Mouse (Mus musculus): ENCODE measurements at regions not wholly inside any gene's neighbourhood (a gene's known extent, or its start where the extent isn't known, plus 50 kb on each side); places are given as distances from the start of the nearest gene placed in this dataset.

DNA sequence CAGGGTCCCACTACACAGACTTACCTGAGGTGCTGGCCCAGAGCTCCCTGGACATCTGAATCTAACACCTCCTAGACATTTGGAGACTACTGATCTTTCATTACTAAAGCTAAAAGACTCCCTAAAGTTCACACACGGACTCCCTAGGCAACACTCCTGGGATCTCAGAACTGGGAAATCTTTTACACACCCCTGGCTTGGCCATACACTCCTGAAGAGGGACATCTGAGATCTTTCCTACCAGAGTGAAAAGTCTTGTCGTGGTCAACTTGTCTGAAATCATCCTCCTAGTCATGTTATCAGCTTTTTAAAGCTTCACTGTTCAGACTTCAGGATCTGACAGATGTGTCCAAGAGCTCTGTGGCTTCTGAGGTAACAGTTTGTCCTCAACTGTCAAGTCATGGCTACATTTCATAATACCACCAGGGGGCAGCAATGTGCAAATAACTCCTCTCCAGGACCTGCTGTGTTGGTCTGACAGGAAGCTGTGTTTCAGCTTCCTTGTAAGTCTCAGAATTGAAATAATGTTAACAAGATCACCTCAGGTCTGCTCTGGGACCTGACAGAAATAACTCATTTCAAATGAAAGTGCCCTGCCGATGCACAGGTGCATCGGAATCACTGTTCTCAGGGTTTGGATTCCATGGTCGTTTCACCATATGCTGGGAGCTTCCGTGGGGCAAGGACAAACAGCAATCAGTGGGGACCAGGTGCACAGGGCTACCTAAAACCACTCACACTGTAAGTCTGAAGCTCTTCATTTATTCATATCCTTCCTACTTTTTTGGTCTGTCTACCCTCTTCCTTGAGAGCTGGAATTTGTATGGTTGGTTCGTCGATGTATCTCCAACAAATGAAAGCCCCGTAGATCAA lies 92.3 kb upstream of the C1qtnf7 start:
- in situ Hi-C loops (cut with MboI, MseI): loop anchor here (5.0 kb wide), 1 partner anchor 209 kb away; no protein-coding TSS in a partner anchor

DNA sequence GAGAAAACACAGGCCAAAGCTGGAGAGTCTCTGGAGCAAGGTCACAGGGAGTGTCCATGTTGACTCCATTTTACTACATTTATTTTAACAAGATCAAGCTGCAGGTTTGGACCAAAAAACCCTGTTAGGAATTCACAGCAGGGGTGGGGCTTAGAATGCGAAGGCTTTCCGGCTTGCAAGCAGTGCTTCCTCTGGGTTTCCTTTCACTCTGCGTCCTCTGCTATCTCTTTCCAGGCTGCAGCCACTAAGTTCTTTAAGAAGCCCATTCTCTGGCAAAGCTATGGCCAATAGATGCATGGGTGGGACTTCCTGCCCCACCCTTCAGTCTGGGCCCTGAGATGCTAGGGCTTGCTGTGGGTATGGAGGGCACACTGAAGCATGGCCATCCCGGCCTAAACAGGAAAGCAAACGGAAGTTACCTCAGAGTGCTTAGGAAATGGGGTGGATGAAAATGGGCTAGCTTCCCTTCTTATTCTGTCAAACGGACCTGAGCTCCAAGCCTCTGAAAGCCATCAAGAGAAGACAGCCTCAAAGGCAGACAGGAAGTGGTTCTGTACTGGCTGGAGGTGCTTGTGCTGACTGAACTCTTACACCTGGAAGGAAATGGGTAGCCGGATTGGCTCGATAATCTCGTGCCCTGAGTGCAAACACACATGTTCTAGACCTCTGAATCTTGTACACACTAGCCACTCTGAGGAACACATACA lies 90.6 kb upstream of the C1qtnf7 start:
- in situ Hi-C loops (cut with MboI, MseI): loop anchor here (5.0 kb wide), 1 partner anchor 208 kb away; no protein-coding TSS in a partner anchor

DNA sequence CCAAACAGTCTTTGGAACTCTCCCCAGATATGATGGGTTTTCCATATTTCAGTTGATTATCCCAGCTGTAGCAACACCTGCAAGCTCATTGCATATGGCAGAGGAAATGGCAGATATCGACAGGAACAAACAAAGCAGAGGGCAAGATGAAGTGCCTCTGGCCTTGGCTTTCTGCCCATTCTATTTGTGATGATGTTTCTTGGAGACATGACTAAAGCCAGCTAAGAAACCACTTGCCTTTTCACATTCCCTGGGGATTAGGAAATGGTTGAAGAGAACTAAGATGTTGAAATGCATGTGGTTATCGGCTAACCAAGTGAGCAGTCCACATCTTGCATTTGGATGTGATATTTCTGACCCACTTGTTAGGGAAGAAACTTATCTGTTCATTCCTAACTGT lies 82.0 kb upstream of the C1qtnf7 start:
- in situ Hi-C loops (cut with MboI, MseI): no loop called here

DNA sequence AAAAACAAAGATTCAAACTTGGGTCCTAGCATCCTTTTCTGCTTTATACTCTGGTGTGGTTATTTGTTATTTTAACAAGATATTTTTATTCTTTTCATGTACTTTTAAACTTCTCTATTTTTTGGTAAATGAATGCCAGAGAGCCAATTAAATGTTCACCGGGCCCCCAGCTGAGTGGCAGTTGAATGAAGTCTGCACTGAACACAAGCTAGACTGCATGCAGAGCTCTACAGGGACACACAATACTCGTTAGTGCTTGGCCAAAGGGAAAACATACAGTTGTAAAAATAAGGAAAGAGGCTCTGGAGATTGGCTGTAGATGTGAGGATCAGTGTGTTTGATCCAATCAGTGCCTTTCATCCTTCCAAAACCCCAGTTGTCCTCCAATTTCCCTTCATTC lies 76.1 kb upstream of the C1qtnf7 start:
- in situ Hi-C loops (cut with MboI, MseI): no loop called here

DNA sequence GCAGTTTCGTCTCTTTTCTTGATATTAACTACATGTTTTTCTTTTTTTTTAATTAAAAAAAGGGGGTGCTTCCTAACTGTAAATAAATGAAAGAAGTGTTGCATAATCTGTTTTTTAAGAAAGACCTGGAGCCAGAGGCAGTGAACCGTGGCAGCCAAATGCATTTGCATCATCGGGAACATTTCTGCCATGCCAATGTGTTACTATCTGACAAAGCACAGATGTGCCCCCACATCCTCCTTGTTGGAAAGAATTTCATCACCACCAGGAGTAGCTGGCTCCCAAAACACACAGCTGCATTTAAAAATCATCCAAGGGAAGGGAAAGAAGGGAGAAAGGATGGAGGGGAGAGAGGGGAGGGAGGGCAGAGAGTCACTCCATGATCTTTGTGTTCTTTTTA lies 74.0 kb upstream of the C1qtnf7 start:
- in situ Hi-C loops (cut with MboI, MseI): no loop called here

DNA sequence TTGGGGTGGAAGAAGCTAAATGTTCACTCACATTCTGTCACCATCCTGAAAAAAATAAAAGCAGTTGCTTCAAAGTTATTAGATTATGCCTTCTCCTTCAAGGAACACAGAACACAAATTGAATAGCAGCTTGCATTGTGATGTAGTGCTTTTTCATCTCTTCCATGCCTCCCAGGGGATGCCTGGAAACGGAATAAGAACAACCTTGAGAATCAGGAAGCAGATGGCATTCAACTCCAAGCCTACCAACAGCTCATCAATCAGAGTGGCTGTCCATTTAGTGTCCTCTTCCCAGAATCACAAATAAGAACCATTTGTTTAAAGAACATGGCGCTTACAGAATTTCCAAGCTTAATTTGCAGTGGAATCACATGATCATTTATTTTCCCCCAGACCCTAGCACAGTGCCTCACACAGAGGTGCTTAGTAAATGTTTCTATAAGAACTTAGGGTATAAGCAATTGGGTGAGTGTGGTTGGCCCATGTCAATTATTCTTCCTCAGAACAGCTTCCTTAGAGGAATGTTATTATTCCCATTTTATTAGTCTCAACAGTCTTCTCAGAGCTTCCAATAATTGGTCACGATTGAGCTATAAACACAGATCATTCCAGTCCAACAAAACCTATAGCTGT lies 70.6 kb upstream of the C1qtnf7 start:
- in situ Hi-C loops (cut with MboI, MseI): loop anchor here (5.0 kb wide), 1 partner anchor 363 kb away; no protein-coding TSS in a partner anchor

DNA sequence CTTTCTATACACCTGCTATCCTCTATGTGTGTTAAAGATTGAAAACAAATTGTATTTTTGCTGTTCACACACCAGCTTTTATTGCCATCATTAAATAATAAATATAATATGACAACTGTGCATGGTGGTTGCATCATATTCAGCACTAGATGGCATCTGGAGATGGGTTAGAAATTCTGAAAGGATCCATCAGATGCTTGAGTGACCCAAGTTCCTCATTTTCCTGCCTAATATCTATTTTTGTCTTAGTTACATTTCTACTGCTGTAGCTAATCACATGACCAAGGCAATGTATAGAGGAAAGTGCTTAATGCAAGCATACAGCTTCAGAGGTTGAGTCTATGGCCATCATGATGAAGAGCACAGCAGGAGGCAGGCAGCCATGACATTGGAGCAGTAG lies 69.7 kb upstream of the C1qtnf7 start:
- in situ Hi-C loops (cut with MboI, MseI): loop anchor here (5.0 kb wide), 1 partner anchor 362 kb away; no protein-coding TSS in a partner anchor

DNA sequence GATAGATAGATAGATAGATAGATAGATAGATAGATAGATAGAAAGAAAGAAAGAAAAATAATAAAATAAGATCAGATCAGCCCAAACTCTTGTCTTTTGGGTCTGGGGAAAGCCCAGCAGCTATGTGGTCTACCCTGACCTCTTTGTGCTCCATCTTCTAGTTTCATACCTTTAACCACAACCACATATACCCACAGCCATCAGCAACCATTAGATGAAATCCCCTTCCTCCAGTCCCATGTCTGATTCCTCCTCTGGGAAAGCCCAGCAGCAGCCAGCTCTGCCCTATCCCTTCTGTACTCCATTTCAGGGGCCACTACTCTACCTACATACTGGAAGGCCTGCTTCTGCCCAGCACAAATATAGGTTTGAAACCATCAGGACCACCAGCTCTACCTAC lies 69.0 kb upstream of the C1qtnf7 start:
- in situ Hi-C loops (cut with MboI, MseI): loop anchor here (5.0 kb wide), 1 partner anchor 361 kb away; no protein-coding TSS in a partner anchor

DNA sequence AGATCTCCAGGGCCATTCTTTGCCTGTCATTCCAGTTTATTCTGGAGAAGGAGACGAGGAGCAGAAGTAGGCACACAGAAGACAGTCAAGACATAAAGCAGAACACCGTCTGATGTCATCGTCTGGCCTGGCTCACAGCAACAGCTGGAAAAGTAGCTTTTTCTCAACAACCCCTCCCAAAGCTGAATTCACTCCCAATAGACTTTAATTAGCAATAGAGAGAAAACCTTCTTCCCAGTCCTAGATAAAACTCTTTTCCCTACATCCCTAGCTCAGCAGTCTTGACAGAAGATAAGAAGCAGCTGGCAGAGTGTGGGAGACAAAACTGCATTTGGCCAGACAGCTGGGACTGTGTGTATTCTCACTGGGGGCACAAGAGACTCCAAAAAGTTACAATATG lies 59.3 kb upstream of the C1qtnf7 start:
- in situ Hi-C loops (cut with MboI, MseI): no loop called here

DNA sequence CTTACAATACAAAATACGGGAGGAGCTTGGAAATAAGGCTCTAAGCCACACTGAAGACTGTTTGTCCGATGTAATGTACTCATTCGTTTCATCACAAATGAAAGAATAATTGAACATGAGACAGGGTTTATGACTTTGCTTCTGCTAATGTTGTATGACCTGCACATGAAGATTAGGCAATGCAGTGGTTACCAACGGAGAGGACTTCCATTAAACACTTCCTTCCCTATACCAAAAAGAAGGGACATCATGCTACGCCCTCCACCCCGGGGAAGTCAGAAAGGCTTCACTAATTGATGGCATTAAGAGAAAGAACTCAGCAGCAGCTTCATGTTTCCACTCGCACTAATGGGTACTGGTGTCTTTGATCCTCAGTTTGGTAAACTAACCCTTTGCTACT lies 57.6 kb upstream of the C1qtnf7 start:
- in situ Hi-C loops (cut with MboI, MseI): no loop called here

DNA sequence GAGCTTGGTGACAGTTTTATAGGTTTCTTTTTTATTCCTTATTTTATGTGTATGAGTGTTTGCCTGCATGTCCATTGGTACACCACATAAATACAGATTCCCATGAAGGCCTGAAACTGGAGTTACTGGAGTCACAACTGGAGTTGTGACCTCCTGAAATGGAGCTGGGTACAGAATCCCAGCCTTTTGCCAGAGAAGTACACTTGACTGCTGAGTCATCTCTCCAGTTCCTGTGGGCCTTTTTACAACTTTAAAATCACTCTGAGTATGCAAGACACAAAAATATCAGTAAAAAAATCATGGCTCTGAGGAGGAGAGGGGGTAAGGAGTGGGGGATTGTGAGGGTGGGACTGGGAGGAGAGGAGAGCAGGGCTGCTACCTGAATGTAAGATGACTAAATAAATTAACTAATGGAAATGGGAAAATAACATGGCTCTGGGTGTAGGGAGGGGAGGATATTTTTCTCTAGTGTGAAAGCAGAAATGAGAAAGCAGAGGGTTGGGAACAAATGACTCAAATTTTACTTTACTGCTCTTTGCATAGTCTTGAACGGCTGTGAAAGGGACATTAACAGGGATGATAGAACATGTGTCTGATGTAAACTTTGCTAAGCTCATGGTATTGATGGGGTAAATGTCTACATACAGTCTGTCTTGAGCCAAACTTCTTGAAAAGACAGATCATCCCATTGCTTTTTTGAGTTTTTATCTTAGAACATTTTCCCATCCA lies 53.2 kb upstream of the C1qtnf7 start:
- in situ Hi-C loops (cut with MboI, MseI): no loop called here

Measured in regulatory T cell (primary cell).